In the genomic region with DNA sequence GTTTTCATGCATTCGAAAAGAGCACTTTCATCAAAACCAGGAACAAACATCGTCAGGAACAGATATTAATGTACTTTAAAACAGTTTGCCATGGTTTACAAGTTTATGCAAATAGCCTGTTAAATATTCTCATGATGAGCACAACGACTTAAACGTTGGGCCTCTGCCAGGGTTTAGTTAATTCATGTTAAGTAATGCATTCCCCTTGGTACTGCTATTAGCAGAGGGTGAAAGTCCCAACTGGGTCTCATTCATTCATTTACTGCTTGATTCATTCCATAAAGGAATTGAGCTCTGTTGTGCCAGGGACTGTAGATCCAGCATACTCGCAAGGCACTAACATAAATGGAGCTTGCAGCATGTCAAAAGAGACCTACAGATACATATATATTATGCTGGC, we compare ENCODE assay signal across 19 mouse cellular contexts.
DNase-seq lines count a peak whose midpoint lies in the region; ATAC-seq and TF ChIP-seq lines count a peak whose summit lies in the region.
"Had no signal": no experiment of that assay in that cellular context is flagged by ENCODE, and none has a peak within 500 bp of the region (broad histone marks: within the 10 kb centered on the region; RNA-seq: fewer than 3 reads in every experiment).

No protein-coding gene starts in this region.

- H3K27me3 ChIP-seq in forebrain, postnatal 0 days (ENCODE audit: insufficient read depth, low read length) = no peaks in the 10 kb centered on the region
- no peaks in the 10 kb centered on the region for H3K27me3 ChIP-seq in forebrain, embryonic 12.5 days
- H3K27me3 ChIP-seq in kidney, adult 2 months (replicated peaks; ENCODE audit: control insufficient read depth, insufficient read depth, low read length) = no peaks in the 10 kb centered on the region
- no peaks in the 10 kb centered on the region for H3K27me3 ChIP-seq in kidney, embryonic 14.5 days (ENCODE audit: control insufficient read depth, insufficient read depth, low read length)
- H3K27me3 ChIP-seq in embryonic facial prominence, embryonic 15.5 days = no peaks in the 10 kb centered on the region
- H3K27me3 ChIP-seq: intestine, embryonic 15.5 days; midbrain, embryonic 15.5 days; stomach, embryonic 15.5 days had no signal

- no peaks in the 10 kb centered on the region; the same call in 1 of the 2 replicates for H3K4me1 ChIP-seq in forebrain, postnatal 0 days (ENCODE audit: insufficient read depth)
- peaks cover 3% of the 10 kb centered on the region; the same call in 1 of the 2 replicates for H3K4me1 ChIP-seq in forebrain, embryonic 12.5 days
- no peaks in the 10 kb centered on the region; the same call in 1 of the 2 replicates for H3K4me1 ChIP-seq in kidney, adult 2 months (ENCODE audit: control insufficient read depth, insufficient read depth, low read length)
- no peaks in the 10 kb centered on the region for H3K4me1 ChIP-seq in kidney, embryonic 14.5 days (ENCODE audit: control insufficient read depth, insufficient read depth, low read length)
- peaks cover 6% of the 10 kb centered on the region; the same call in 1 of the 2 replicates for H3K4me1 ChIP-seq in embryonic facial prominence, embryonic 15.5 days
- H3K4me1 ChIP-seq: intestine, embryonic 15.5 days; midbrain, embryonic 15.5 days; stomach, embryonic 15.5 days had no signal

- TF ChIP-seq CTCF in forebrain, postnatal 0 days (IDR thresholded peaks at IDR 0.05; ENCODE audit: low read depth) = no peak
- no peak for TF ChIP-seq CTCF in kidney, adult 2 months (conservative IDR thresholded peaks at IDR 0.05; ENCODE audit: insufficient read depth, insufficient read length, low read depth, low read length)

- TF ChIP-seq POLR2A in kidney, adult 2 months (IDR thresholded peaks at IDR 0.05; ENCODE audit: low read depth, low read length) = no peak

- peak; percentile 41 for DNase-seq in forebrain, postnatal 0 days
- DNase-seq in kidney, adult 2 months = peak; percentile 83
- peak; percentile 53 for DNase-seq in kidney, postnatal 14 days
- DNase-seq in heart, postnatal 25 days (ENCODE audit: low spot score) = no peak
- DNase-seq: cerebellum, adult 11-12 months; cerebellum, postnatal 10 days; lung, embryonic 14.5 days; thymus, postnatal 25 days had no signal

- no peak overlapping the region for H3K4me3 ChIP-seq in forebrain, postnatal 0 days (ENCODE audit: low read depth, low read length)
- no peak overlapping the region for H3K4me3 ChIP-seq in forebrain, embryonic 12.5 days (replicated peaks)
- H3K4me3 ChIP-seq in kidney, adult 2 months (ENCODE audit: insufficient read depth, low read depth, low read length) = no peak overlapping the region
- H3K4me3 ChIP-seq in kidney, embryonic 14.5 days (ENCODE audit: low read length) = no peak overlapping the region
- H3K4me3 ChIP-seq in embryonic facial prominence, embryonic 15.5 days (replicated peaks) = no peak overlapping the region
- H3K4me3 ChIP-seq: intestine, embryonic 15.5 days; left cerebral cortex, adult 2 months; midbrain, embryonic 15.5 days; myocyte; stomach, embryonic 15.5 days had no signal

- H3K4me2 ChIP-seq in forebrain, postnatal 0 days (ENCODE audit: low read depth) = no peak overlapping the region
- H3K4me2 ChIP-seq in forebrain, embryonic 12.5 days = no peak overlapping the region
- no peak overlapping the region for H3K4me2 ChIP-seq in kidney, embryonic 14.5 days (replicated peaks; ENCODE audit: low read depth, low read length)
- H3K4me2 ChIP-seq in embryonic facial prominence, embryonic 15.5 days (replicated peaks) = no peak overlapping the region
- H3K4me2 ChIP-seq: intestine, embryonic 15.5 days; lung, embryonic 14.5 days; midbrain, embryonic 15.5 days; stomach, embryonic 15.5 days had no signal

- intact Hi-C loops in heart, postnatal 25 days (cut with DNase I) = no loop called here

- no peaks in the 10 kb centered on the region for H3K36me3 ChIP-seq in forebrain, postnatal 0 days (ENCODE audit: insufficient read depth)
- no peaks in the 10 kb centered on the region for H3K36me3 ChIP-seq in forebrain, embryonic 12.5 days (replicated peaks)
- no peaks in the 10 kb centered on the region for H3K36me3 ChIP-seq in kidney, adult 2 months (ENCODE audit: control insufficient read depth, insufficient read depth, low read length)
- no peaks in the 10 kb centered on the region for H3K36me3 ChIP-seq in kidney, embryonic 14.5 days (ENCODE audit: control insufficient read depth, insufficient read depth, low read length)
- H3K36me3 ChIP-seq in embryonic facial prominence, embryonic 15.5 days = no peaks in the 10 kb centered on the region
- H3K36me3 ChIP-seq: G1E; intestine, embryonic 15.5 days; midbrain, embryonic 15.5 days; stomach, embryonic 15.5 days had no signal

- H3K9me3 ChIP-seq in forebrain, postnatal 0 days (ENCODE audit: low read length) = no peaks in the 10 kb centered on the region
- no peaks in the 10 kb centered on the region for H3K9me3 ChIP-seq in forebrain, embryonic 12.5 days
- H3K9me3 ChIP-seq in kidney, embryonic 14.5 days (ENCODE audit: control insufficient read depth, low read length) = no peaks in the 10 kb centered on the region
- no peaks in the 10 kb centered on the region for H3K9me3 ChIP-seq in embryonic facial prominence, embryonic 15.5 days (replicated peaks)
- H3K9me3 ChIP-seq: intestine, embryonic 15.5 days; midbrain, embryonic 15.5 days; stomach, embryonic 15.5 days had no signal

- WGBS in forebrain, postnatal 0 days = 24% methylated on average over 5 of the region's 5 CpGs
- WGBS in forebrain, embryonic 12.5 days = 59% methylated on average over 5 of the region's 5 CpGs
- WGBS in kidney, adult 2 months = 46% methylated on average over 5 of the region's 5 CpGs
- WGBS in kidney, embryonic 14.5 days = 85% methylated on average over 5 of the region's 5 CpGs
- WGBS in embryonic facial prominence, embryonic 15.5 days = 44% methylated on average over 5 of the region's 5 CpGs

- H3K9ac ChIP-seq in forebrain, postnatal 0 days = no peak overlapping the region
- no peak overlapping the region for H3K9ac ChIP-seq in forebrain, embryonic 12.5 days
- no peak overlapping the region for H3K9ac ChIP-seq in kidney, embryonic 14.5 days (ENCODE audit: low read depth, low read length)
- H3K9ac ChIP-seq in embryonic facial prominence, embryonic 15.5 days = no peak overlapping the region
- H3K9ac ChIP-seq: intestine, embryonic 15.5 days; liver, embryonic 14.5 days; lung, embryonic 14.5 days; midbrain, embryonic 15.5 days; stomach, embryonic 15.5 days had no signal

- ATAC-seq in forebrain, postnatal 0 days = no peak
- no peak for ATAC-seq in forebrain, embryonic 12.5 days (ENCODE audit: low FRiP score)
- no peak for ATAC-seq in kidney, embryonic 14.5 days (ENCODE audit: low FRiP score, low TSS enrichment)
- ATAC-seq in embryonic facial prominence, embryonic 15.5 days (ENCODE audit: insufficient number of reproducible peaks, low FRiP score, low TSS enrichment, low read depth) = no peak
- ATAC-seq: intestine, embryonic 15.5 days; midbrain, embryonic 15.5 days; Patski had no signal

- no peak overlapping the region for H3K27ac ChIP-seq in forebrain, postnatal 0 days (ENCODE audit: low read depth, low read length)
- no peak overlapping the region for H3K27ac ChIP-seq in forebrain, embryonic 12.5 days
- H3K27ac ChIP-seq in kidney, adult 2 months (ENCODE audit: insufficient read depth, low read depth, low read length) = no peak overlapping the region
- no peak overlapping the region for H3K27ac ChIP-seq in kidney, embryonic 14.5 days (ENCODE audit: low read depth, low read length)
- H3K27ac ChIP-seq in embryonic facial prominence, embryonic 15.5 days (replicated peaks) = 0 out of 2 replicates have a peak overlapping the region, but pooled peaks have one; percentile 9
- H3K27ac ChIP-seq: intestine, embryonic 15.5 days; left cerebral cortex, adult 2 months; liver, embryonic 14.5 days; midbrain, embryonic 15.5 days; stomach, embryonic 15.5 days had no signal
